Mouse (Mus musculus) liver, embryonic 14 days (tissue): Measurements from ENCODE around the gene Polr3a. TPM values are rescaled to one million over a fixed set of nuclear protein-coding genes. Genes with fewer than 3 reads are reported as not detected.

Experiments
- polyA plus RNA-seq: library from polyadenylated mRNA; depleted of rRNA; stranded (reverse); fragments of >200 nt; gene quantifications from 2 replicates; pipeline ENCODE4 v1.2.3, GENCODE M21; 2012; rRNA removed

Gene Polr3a
- 4.3 and 4.9 TPM in 2 replicates for polyA plus RNA-seq

DNA sequence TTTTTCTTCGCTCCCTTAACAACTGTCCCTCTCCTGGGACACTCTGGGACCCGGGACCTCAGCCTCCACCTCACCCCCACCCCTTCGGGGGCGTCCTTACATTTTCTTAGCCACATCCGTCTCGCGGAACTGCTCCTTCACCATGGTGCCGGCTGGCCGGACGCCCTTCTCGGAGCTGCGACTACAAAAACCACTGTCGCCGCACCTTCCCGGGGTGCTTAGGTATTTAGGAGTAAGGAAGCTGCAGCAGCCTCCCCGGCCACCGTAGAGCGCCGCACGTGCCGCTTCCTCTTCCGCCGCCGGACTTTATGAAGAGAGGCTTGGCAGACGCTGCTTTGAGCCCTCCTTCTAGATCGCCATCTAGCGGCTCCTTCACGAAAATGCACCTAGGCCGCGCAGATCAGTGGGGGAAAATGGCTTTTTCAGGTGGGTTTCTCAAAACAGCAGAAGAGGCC lies at the start of gene Polr3a, which contains the start of gene Rps24:
Gene Polr3a, minus strand, starts transcription at position 286 of the 455 bp plus-strand sequence.
Gene Rps24, plus strand, starts transcription at position 353 of the 455 bp plus-strand sequence.

Other genes with a start within 250 kb of the Polr3a start
- 1.5 and 2.0 TPM in 2 replicates for gene Dlg5, start 241.1 kb downstream of the Polr3a start, polyA plus RNA-seq
- not detected in 2 replicates for gene E330034G19Rik, start 193.8 kb downstream of the Polr3a start, polyA plus RNA-seq
- 1,892 and 2,003 TPM in 2 replicates for gene Rps24, start 67 bp upstream of the Polr3a start, polyA plus RNA-seq